Mouse (Mus musculus) C2C12 (cell line): ENCODE results near the gene Mtx1. TPM values are rescaled to one million over a fixed set of nuclear protein-coding genes. Genes with fewer than 3 reads are reported as not detected.
A peak's percentile ranks its signal among the peaks of the same experiment; 100 is the strongest.
"Not testable (repeated sequence)": the region's sequence is repeated elsewhere in the genome, so short reads cannot be mapped to it uniquely, and the experiment has no call there.

Source experiments
- H3K27me3 ChIP-seq: one replicate; pipeline ENCODE4 v1.6.1; 2011; ENCODE audit not compliant: control insufficient read depth, insufficient read depth, insufficient read length
- H3K36me3 ChIP-seq: one replicate; pipeline ENCODE4 v1.6.1; 2011; ENCODE audit not compliant: control insufficient read depth, insufficient read depth
- H3K4me3 ChIP-seq: one replicate; pipeline ENCODE4 v1.5.1; 2011; ENCODE audit warnings: mild to moderate bottlenecking, control low read depth; ENCODE audit not compliant: poor library complexity, insufficient read depth, severe bottlenecking
- H3K79me2 ChIP-seq: one replicate; pipeline ENCODE4 v1.6.1; 2011; ENCODE audit not compliant: control insufficient read depth, insufficient read depth
- H3K79me3 ChIP-seq: one replicate; pipeline ENCODE4 v1.6.1; 2011; ENCODE audit warnings: low read depth, control low read depth
- H3ac ChIP-seq: one replicate; pipeline ENCODE3; 2011; ENCODE audit warnings: low read depth; ENCODE audit not compliant: control insufficient read depth, insufficient read length
- CEBPB ChIP-seq: IDR thresholded peaks from one replicate; pipeline ENCODE4 v1.6.1; 2011; ENCODE audit warnings: low read depth, mild to moderate bottlenecking, control low read depth, moderate library complexity
- CTCF ChIP-seq: IDR thresholded peaks from one replicate; pipeline ENCODE4 v1.5.1; 2011; ENCODE audit not compliant: control insufficient read depth, insufficient read depth, insufficient read length
- FOSL1 ChIP-seq: IDR thresholded peaks from one replicate; pipeline ENCODE4 v1.8.0; 2011; ENCODE audit warnings: mild to moderate bottlenecking, low read length; ENCODE audit not compliant: poor library complexity, insufficient read depth, severe bottlenecking
- MAX ChIP-seq: IDR thresholded peaks from one replicate; pipeline ENCODE4 v1.6.1; 2011; ENCODE audit warnings: mild to moderate bottlenecking, control low read depth
- MYOD1 ChIP-seq: IDR thresholded peaks from one replicate; pipeline ENCODE4 v1.6.1; 2011; ENCODE audit warnings: low read depth; ENCODE audit not compliant: control insufficient read depth, insufficient read length
- MYOG ChIP-seq: IDR thresholded peaks from one replicate; pipeline ENCODE4 v1.6.1; 2011; ENCODE audit not compliant: control insufficient read depth, insufficient read length; ENCODE audit errors: extremely low read depth
- USF1 ChIP-seq: IDR thresholded peaks from one replicate; pipeline ENCODE4 v1.6.1; 2011; ENCODE audit warnings: low read depth, mild to moderate bottlenecking, control low read depth, moderate library complexity
- microRNA-seq: library from miRNA; unstranded; fragments of <30 nt; microRNA quantifications from one replicate; pipeline ENCODE4, GENCODE M21; 2019; ENCODE audit warnings: borderline microRNAs expressed
- polyA plus RNA-seq: library from polyadenylated mRNA; unstranded; fragments of >200 nt; fragmentation: generic; extraction: Trizol; gene quantifications from one replicate; pipeline ENCODE4 v1.2.1, GENCODE M21; 2012; ENCODE audit warnings: missing spikeins

The Mtx1 gene
- polyA plus RNA-seq, 1 experiment = 248 TPM

- TF ChIP-seq FOSL1 (no peak), CTCF (no peak), MAX (no peak), USF1 (no peak), MYOG (no peak), CEBPB (no peak), MYOD1 (no peak)
Measured at GRCm38 (mm10) chr3:89163643-89164245, 63.1 kb downstream of the Mtx1 start.

GRCm38 (mm10) chr3:89163123-89163522 is 63.8 kb downstream of the Mtx1 start:
- Histone ChIP-seq H3K79me3 (peaks cover 20% of the 10 kb centered on the region), H3K27me3 (peaks cover 6% of the 10 kb centered on the region), H3K4me3 (no peak overlapping the region), H3K36me3 (peaks cover 18% of the 10 kb centered on the region), H3K79me2 (peaks cover 32% of the 10 kb centered on the region), H3ac (no peak overlapping the region)
- TF ChIP-seq FOSL1 (peak; percentile 9), USF1 (peak; percentile 96), MAX (peak; percentile 38), MYOG (no peak), MYOD1 (no peak), CEBPB (no peak), CTCF (no peak)

More at GRCm38 (mm10) chr3:89163643-89164245, 63.1 kb downstream of the Mtx1 start:
- Histone ChIP-seq H3K36me3 (peaks cover 24% of the 10 kb centered on the region), H3ac (no peak overlapping the region), H3K27me3 (no peaks in the 10 kb centered on the region), H3K4me3 (peak overlapping the region; percentile 60), H3K79me3 (peaks cover 20% of the 10 kb centered on the region), H3K79me2 (peaks cover 37% of the 10 kb centered on the region)

GRCm38 (mm10) chr3:89161786-89162185 is 65.1 kb downstream of the Mtx1 start:
- H3K4me3 ChIP-seq = no peak overlapping the region
- H3K27me3 ChIP-seq = peaks cover 17% of the 10 kb centered on the region
- peaks cover 20% of the 10 kb centered on the region for H3K79me2 ChIP-seq
- no peak overlapping the region for H3ac ChIP-seq
- H3K79me3 ChIP-seq = peaks cover 19% of the 10 kb centered on the region
- no peak for TF ChIP-seq CTCF
- H3K36me3 ChIP-seq = peaks cover 4% of the 10 kb centered on the region

GRCm38 (mm10) chr3:89161207-89161606 is 65.7 kb downstream of the Mtx1 start:
- H3K36me3 ChIP-seq, H3K4me3 ChIP-seq, H3ac ChIP-seq: not testable (repeated sequence)
- H3K79me2 ChIP-seq = peaks cover 15% of the 10 kb centered on the region
- peaks cover 19% of the 10 kb centered on the region for H3K27me3 ChIP-seq
- peaks cover 15% of the 10 kb centered on the region for H3K79me3 ChIP-seq

GRCm38 (mm10) chr3:89159616-89160344 is 67.1 kb downstream of the Mtx1 start, which contains the start of gene Hcn3:
Gene Hcn3 (minus strand): TSS chr3:89160196.
- Histone ChIP-seq H3K79me2 (peaks cover under 1% of the 10 kb centered on the region), H3ac (peak within 1 kb of the TSS; percentile 65), H3K79me3 (peaks cover 2% of the 10 kb centered on the region), H3K27me3 (peaks cover 25% of the 10 kb centered on the region), H3K4me3 (no peak within 1 kb of the TSS), H3K36me3 (no peaks in the 10 kb centered on the region)
- TF ChIP-seq MYOD1 = no peak
- TF ChIP-seq CTCF = peak; percentile 77

GRCm38 (mm10) chr3:89159211-89159610 is 67.7 kb downstream of the Mtx1 start:
- Histone ChIP-seq H3K27me3 (peaks cover 31% of the 10 kb centered on the region), H3ac (no peak overlapping the region), H3K4me3 (no peak overlapping the region), H3K79me3 (no peaks in the 10 kb centered on the region), H3K36me3 (no peaks in the 10 kb centered on the region), H3K79me2 (no peaks in the 10 kb centered on the region)
- TF ChIP-seq CTCF = no peak
- no peak for TF ChIP-seq MAX
- TF ChIP-seq CEBPB = no peak

Small RNAs within 50 kb of the gene (microRNA-seq; reads per million reads assigned to microRNA genes)
- gene Mir92b = 31.7 reads per million, percentile 66 among the genes with 10 or more reads in this experiment

Other genes starting within 250 kb of the Mtx1 start
- gene Rusc1, start 133.8 kb downstream of the Mtx1 start, polyA plus RNA-seq = 25.0 TPM
- gene Gm43738, start 126.0 kb downstream of the Mtx1 start, polyA plus RNA-seq = 0.02 TPM
- 384 TPM for gene Fdps, start 125.1 kb downstream of the Mtx1 start, polyA plus RNA-seq
- gene Pklr, start 90.9 kb downstream of the Mtx1 start, polyA plus RNA-seq = not detected
- 0.15 TPM for gene Hcn3, start 66.9 kb downstream of the Mtx1 start, polyA plus RNA-seq
- gene Clk2, start 62.3 kb downstream of the Mtx1 start, polyA plus RNA-seq = 14.5 TPM
- gene Scamp3, start 49.6 kb downstream of the Mtx1 start, polyA plus RNA-seq = 139 TPM
- gene Fam189b, start 43.9 kb downstream of the Mtx1 start, polyA plus RNA-seq = 27.4 TPM
- gene Gba, start 24.2 kb downstream of the Mtx1 start, polyA plus RNA-seq = 40.6 TPM
- gene Thbs3, start 11.9 kb downstream of the Mtx1 start, polyA plus RNA-seq = 9.1 TPM
- 0.20 TPM for gene Muc1, start 2.0 kb upstream of the Mtx1 start, polyA plus RNA-seq
- gene Krtcap2, start 18.9 kb upstream of the Mtx1 start, polyA plus RNA-seq = 299 TPM
- gene Trim46, start 19.2 kb upstream of the Mtx1 start, polyA plus RNA-seq = 11.0 TPM
- 228 TPM for gene Dpm3, start 32.3 kb upstream of the Mtx1 start, polyA plus RNA-seq
- gene Slc50a1, start 43.5 kb upstream of the Mtx1 start, polyA plus RNA-seq = 48.7 TPM
- gene Efna1, start 54.1 kb upstream of the Mtx1 start, polyA plus RNA-seq = 13.9 TPM
- gene Efna3, start 95.9 kb upstream of the Mtx1 start, polyA plus RNA-seq = 2.9 TPM
- gene Efna4, start 110.9 kb upstream of the Mtx1 start, polyA plus RNA-seq = 13.3 TPM
- gene Adam15, start 122.9 kb upstream of the Mtx1 start, polyA plus RNA-seq = 60.2 TPM
- 0.01 TPM for gene Dcst2, start 134.9 kb upstream of the Mtx1 start, polyA plus RNA-seq
- gene Dcst1, start 138.2 kb upstream of the Mtx1 start, polyA plus RNA-seq = 0.20 TPM
- 29.5 TPM for gene Zbtb7b, start 167.7 kb upstream of the Mtx1 start, polyA plus RNA-seq
- not detected for gene Lenep, start 175.7 kb upstream of the Mtx1 start, polyA plus RNA-seq
- 11.0 TPM for gene Flad1, start 184.8 kb upstream of the Mtx1 start, polyA plus RNA-seq
- 446 TPM for gene Cks1b, start 191.3 kb upstream of the Mtx1 start, polyA plus RNA-seq
- gene Shc1, start 191.4 kb upstream of the Mtx1 start, polyA plus RNA-seq = 86.3 TPM
- 53.1 TPM for gene Pygo2, start 203.1 kb upstream of the Mtx1 start, polyA plus RNA-seq
- gene Pbxip1, start 209.6 kb upstream of the Mtx1 start, polyA plus RNA-seq = 34.6 TPM
- 36.6 TPM for gene Pmvk, start 227.5 kb upstream of the Mtx1 start, polyA plus RNA-seq